Mouse (Mus musculus) neural tube, postnatal 0 days (tissue): ENCODE results near the gene Olfr591. TPM values are rescaled to one million over a fixed set of nuclear protein-coding genes. Genes with fewer than 3 reads are reported as not detected.

Experiments
- polyA plus RNA-seq: library from polyadenylated mRNA; unstranded; fragments of >200 nt; fragmentation: Nextera tagmentation; extraction: Ambion mirVana; gene quantifications from 2 replicates; pipeline ENCODE4 v1.2.1, GENCODE M21; 2015

The Olfr591 gene
- polyA plus RNA-seq, result not detected in 2 replicates

DNA sequence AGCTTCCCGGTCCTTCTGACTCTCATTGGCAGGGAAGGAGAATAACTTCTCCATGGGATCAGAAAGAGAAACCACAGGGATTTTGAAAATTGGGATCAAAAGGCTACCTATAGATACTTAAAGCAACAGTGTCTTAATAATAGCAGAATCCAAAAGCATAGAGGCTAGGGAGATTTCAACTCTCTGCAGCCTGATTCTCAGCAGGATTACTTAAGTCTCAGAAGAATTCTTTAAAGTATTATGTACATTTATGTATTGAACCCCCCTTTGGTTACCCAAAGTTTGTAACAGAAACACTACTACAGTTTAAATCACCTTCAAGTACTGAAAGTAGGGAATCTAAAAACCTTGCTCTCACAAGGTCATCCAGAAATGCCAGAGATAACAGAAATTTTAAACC, at the start of gene Olfr591:
Olfr591 (minus strand) TSS at position 101 of the 400 bp plus-strand sequence.

DNA sequence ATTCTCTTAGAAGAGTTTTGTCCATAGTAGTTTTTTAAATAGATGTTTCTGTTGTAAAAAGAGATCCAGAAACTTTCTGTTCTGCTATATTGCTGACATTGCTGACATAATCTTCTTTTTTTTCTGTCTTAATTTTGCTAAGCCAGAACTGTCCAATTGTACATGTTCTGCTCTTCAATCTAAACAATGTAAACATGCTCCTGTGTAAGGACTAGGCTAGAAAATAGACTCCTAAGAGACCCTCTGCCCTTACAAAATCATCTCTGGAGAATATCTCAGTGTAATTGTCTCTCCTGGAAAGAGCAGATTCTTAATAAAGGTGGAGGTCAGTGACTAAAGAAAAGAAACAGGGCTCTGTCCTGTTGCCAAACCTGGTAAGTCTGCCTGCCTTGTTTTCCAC, 38.6 kb upstream of the Olfr591 start, which contains the start of gene Olfr594:
Olfr594 (plus strand) TSS at position 301 of the 400 bp plus-strand sequence.

DNA sequence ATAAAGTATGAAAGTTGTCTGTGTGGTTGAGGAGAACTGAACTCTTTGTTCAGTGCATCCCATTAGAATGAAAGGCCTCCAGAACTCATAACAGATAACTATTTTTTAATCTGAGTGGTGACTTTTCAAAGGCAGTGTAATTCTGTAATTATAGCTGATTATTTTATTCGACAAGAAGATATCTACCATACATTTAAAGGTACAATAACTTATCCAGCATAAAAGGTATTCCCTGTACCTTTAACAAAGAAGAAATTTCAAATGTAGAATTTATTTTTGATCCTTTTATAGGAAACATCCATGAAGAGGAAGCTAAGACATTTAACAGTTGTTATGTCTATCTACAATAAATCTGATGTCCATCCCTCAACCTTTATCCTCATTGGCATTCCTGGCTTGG, 33.4 kb upstream of the Olfr591 start, which contains the start of gene Olfr593:
Olfr593 (plus strand) TSS at position 301 of the 400 bp plus-strand sequence.

DNA sequence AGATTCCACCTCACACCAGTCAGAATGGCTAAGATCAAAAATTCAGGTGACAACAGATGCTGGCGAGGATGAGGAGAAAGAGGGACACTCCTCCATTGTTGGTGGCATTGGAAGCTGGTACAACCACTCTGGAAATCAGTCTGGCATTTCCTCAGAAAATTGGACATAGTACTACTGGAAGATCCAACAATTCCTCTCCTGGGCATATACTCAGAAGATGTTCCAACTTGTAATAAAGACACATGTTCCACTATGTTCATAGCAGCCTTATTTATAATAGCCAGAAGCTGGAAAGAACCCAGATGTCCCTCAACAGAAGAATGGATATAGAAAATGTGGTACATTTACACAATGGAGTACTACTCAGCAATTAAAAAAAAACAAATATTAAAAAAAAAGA, 6.4 kb upstream of the Olfr591 start, which contains the start of gene Olfr592:
Olfr592 (plus strand) TSS at position 301 of the 400 bp plus-strand sequence.

DNA sequence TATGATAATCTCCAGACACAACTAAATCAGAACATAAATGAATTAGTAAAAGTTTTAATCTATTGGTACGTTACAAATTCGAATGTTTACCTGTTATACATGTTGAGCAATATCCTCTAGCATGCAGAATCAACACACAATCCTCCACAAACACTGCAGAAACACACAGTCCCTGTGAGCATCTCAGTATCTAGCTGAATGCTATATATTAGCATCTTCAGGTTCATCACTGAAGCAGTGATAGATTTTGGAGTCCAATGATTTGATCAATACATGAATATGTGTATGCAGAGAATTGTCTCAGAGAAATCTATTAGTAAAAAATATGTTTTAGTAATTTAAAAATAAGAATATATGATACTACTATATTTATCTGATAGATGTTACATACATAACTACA, 21.9 kb downstream of the Olfr591 start, which contains the start of gene Olfr589:
Olfr589 (minus strand) TSS at position 101 of the 400 bp plus-strand sequence.

DNA sequence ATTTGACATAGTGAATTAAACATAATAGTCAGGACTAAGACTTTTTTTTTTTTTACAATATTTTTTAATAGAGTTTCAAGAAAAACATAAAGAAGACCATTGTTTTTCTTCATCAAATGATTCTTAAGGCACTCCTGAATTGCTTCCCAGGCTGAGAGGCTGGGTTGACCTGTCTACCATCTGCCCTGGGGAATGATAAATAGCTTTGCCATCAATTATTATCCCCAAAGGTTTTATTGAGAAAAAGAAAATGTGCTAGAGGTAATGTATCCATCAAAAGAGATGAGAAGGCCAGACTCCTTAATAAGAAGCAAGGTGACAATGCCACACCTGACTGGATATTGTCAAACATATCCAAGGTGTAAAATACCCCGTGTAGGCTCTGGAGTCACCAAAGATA, 37.6 kb downstream of the Olfr591 start, which contains the start of gene Olfr588-ps1:
Olfr588-ps1 (plus strand) TSS at position 301 of the 400 bp plus-strand sequence.

DNA sequence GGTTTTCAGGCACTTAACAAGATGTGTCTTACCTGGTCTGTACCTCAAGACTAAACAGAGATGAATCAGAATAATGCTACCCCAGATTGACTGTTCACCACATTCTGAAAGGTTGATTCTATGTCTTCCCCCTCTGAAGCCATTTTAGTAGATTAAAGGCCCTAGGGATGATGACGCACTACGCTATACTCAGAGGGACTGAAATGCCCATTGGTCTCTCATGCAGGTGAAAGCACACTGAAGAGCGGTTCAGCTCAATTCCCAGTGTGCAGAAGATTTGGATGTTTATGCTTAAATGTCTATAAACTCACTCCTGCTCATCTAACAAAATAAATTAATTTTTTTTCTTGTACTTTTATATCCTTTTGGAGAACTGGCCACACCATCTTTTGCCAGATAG, 52.6 kb downstream of the Olfr591 start, which contains the start of gene Olfr586:
Olfr586 (minus strand) TSS at position 101 of the 400 bp plus-strand sequence.

Other genes starting within 250 kb of the Olfr591 start
- not detected in 2 replicates for gene Olfr573-ps1, start 235.8 kb downstream of the Olfr591 start, polyA plus RNA-seq
- not detected in 2 replicates for gene Olfr574, start 229.9 kb downstream of the Olfr591 start, polyA plus RNA-seq
- not detected in 2 replicates for gene Olfr575, start 219.6 kb downstream of the Olfr591 start, polyA plus RNA-seq
- gene Olfr576, start 215.7 kb downstream of the Olfr591 start, polyA plus RNA-seq, result not detected in 2 replicates
- not detected in 2 replicates for gene Olfr577, start 202.4 kb downstream of the Olfr591 start, polyA plus RNA-seq
- not detected in 2 replicates for gene Olfr578, start 189.0 kb downstream of the Olfr591 start, polyA plus RNA-seq
- gene Olfr582, start 140.3 kb downstream of the Olfr591 start, polyA plus RNA-seq, result not detected in 2 replicates
- gene Olfr583, start 127.0 kb downstream of the Olfr591 start, polyA plus RNA-seq, result not detected in 2 replicates
- not detected in 2 replicates for gene Olfr584, start 96.5 kb downstream of the Olfr591 start, polyA plus RNA-seq
- gene Olfr585, start 80.6 kb downstream of the Olfr591 start, polyA plus RNA-seq, result not detected in 2 replicates
- gene Olfr586, start 52.7 kb downstream of the Olfr591 start, polyA plus RNA-seq, result not detected in 2 replicates
- gene Olfr588-ps1, start 37.5 kb downstream of the Olfr591 start, polyA plus RNA-seq, result not detected in 2 replicates
- gene Olfr589, start 22.0 kb downstream of the Olfr591 start, polyA plus RNA-seq, result not detected in 2 replicates
- not detected in 2 replicates for gene Olfr592, start 6.5 kb upstream of the Olfr591 start, polyA plus RNA-seq
- not detected in 2 replicates for gene Olfr593, start 33.5 kb upstream of the Olfr591 start, polyA plus RNA-seq
- not detected in 2 replicates for gene Olfr594, start 38.7 kb upstream of the Olfr591 start, polyA plus RNA-seq
- gene Usp17ld, start 74.2 kb upstream of the Olfr591 start, polyA plus RNA-seq, result not detected in 2 replicates
- not detected in 2 replicates for gene Olfr596, start 127.3 kb upstream of the Olfr591 start, polyA plus RNA-seq
- gene Olfr597, start 138.0 kb upstream of the Olfr591 start, polyA plus RNA-seq, result not detected in 2 replicates
- not detected in 2 replicates for gene Olfr598, start 145.2 kb upstream of the Olfr591 start, polyA plus RNA-seq
- not detected in 2 replicates for gene Olfr599, start 157.6 kb upstream of the Olfr591 start, polyA plus RNA-seq
- gene Olfr600, start 171.3 kb upstream of the Olfr591 start, polyA plus RNA-seq, result not detected in 2 replicates
- gene Olfr601, start 184.3 kb upstream of the Olfr591 start, polyA plus RNA-seq, result not detected in 2 replicates
- gene Olfr603, start 207.8 kb upstream of the Olfr591 start, polyA plus RNA-seq, result not detected in 2 replicates
- not detected in 2 replicates for gene Usp17lc, start 236.7 kb upstream of the Olfr591 start, polyA plus RNA-seq